Mouse (Mus musculus) R1 (cell line): ENCODE results near the gene Slc22a1.
"Not testable (repeated sequence)": the region's sequence is repeated elsewhere in the genome, so short reads cannot be mapped to it uniquely, and the experiment has no call there.

Source experiments
- DNase-seq: peaks from one replicate; pipeline ENCODE4 v3.0.0-alpha.2; 2018; ENCODE audit warnings: low read depth, low spot score

The Slc22a1 gene

GRCm38 (mm10) chr17:12684928-12685624 is 9.4 kb upstream of the Slc22a1 start:
- no peak for DNase-seq

- no peak for DNase-seq
These were observed 8.8 kb upstream of the Slc22a1 start for GRCm38 (mm10) chr17:12684412-12684811.

- DNase-seq = no peak
These were observed 8.0 kb upstream of the Slc22a1 start for GRCm38 (mm10) chr17:12683582-12683981.

- DNase-seq = no peak
These were observed 2.6 kb upstream of the Slc22a1 start for GRCm38 (mm10) chr17:12678261-12678660.

GRCm38 (mm10) chr17:12677139-12677538 is 1.5 kb upstream of the Slc22a1 start:
- no peak for DNase-seq

GRCm38 (mm10) chr17:12674980-12675379 is 649 bp downstream of the Slc22a1 start:
- not testable (repeated sequence) for DNase-seq

GRCm38 (mm10) chr17:12673871-12674270 is 1.8 kb downstream of the Slc22a1 start:
- DNase-seq = no peak

- no peak for DNase-seq
These were observed 3.3 kb downstream of the Slc22a1 start for GRCm38 (mm10) chr17:12672285-12672790.

- DNase-seq = no peak
These were observed 4.5 kb downstream of the Slc22a1 start for GRCm38 (mm10) chr17:12671029-12671605.

- no peak for DNase-seq
These were observed 6.3 kb downstream of the Slc22a1 start for GRCm38 (mm10) chr17:12669363-12669679.

GRCm38 (mm10) chr17:12668478-12669362 is 6.9 kb downstream of the Slc22a1 start:
- DNase-seq = no peak

GRCm38 (mm10) chr17:12664156-12664555 is 11.5 kb downstream of the Slc22a1 start:
- no peak for DNase-seq

GRCm38 (mm10) chr17:12660572-12661260 is 14.9 kb downstream of the Slc22a1 start:
- DNase-seq = peak; percentile 41

- DNase-seq = no peak
These were observed 16.4 kb downstream of the Slc22a1 start for GRCm38 (mm10) chr17:12659233-12659632.

GRCm38 (mm10) chr17:12658784-12659183 is 16.8 kb downstream of the Slc22a1 start:
- no peak for DNase-seq

GRCm38 (mm10) chr17:12655826-12656225 is 19.8 kb downstream of the Slc22a1 start:
- DNase-seq = no peak

- DNase-seq = no peak
These were observed 21.6 kb downstream of the Slc22a1 start for GRCm38 (mm10) chr17:12654061-12654460.

- no peak for DNase-seq
These were observed 23.0 kb downstream of the Slc22a1 start for GRCm38 (mm10) chr17:12652604-12653003.

GRCm38 (mm10) chr17:12645461-12645860 is 30.2 kb downstream of the Slc22a1 start:
- DNase-seq = no peak

- no peak for DNase-seq
These were observed 34.5 kb downstream of the Slc22a1 start for GRCm38 (mm10) chr17:12641087-12641486.

- peak; percentile 23 for DNase-seq
These were observed 36.0 kb downstream of the Slc22a1 start for GRCm38 (mm10) chr17:12639585-12639984.

GRCm38 (mm10) chr17:12634814-12635213 is 40.8 kb downstream of the Slc22a1 start:
- DNase-seq = no peak
